Mouse (Mus musculus) embryonic facial prominence, embryonic 10.5 days (tissue): ENCODE data around the gene Erich4. TPM values are rescaled to one million over a fixed set of nuclear protein-coding genes. Genes with fewer than 3 reads are reported as not detected.
A peak's percentile ranks its signal among the peaks of the same experiment; 100 is the strongest.
"Not testable (repeated sequence)": the region's sequence is repeated elsewhere in the genome, so short reads cannot be mapped to it uniquely, and the experiment has no call there.

Experiments used
- DNase-seq: peaks from one replicate; pipeline ENCODE4 v3.0.0-alpha.2; 2017; ENCODE audit warnings: low spot score
- H3K27ac ChIP-seq: fragments of 300-500 bp; sonication (generic); replicated peaks from 2 replicates; pipeline ENCODE4 v1.5.1; 2016; ENCODE audit warnings: mild to moderate bottlenecking
- H3K27me3 ChIP-seq: fragments of 300-500 bp; sonication (generic); replicated peaks from 2 replicates; pipeline ENCODE4 v1.6.1; 2016; ENCODE audit warnings: low read depth, mild to moderate bottlenecking; ENCODE audit not compliant: poor library complexity, severe bottlenecking
- H3K36me3 ChIP-seq: fragments of 300-500 bp; sonication (generic); replicated peaks from 2 replicates; pipeline ENCODE4 v1.6.1; 2016; ENCODE audit warnings: mild to moderate bottlenecking, moderate library complexity
- H3K4me1 ChIP-seq: fragments of 300-500 bp; sonication (generic); 2 replicates; pipeline ENCODE4 v1.6.1; 2016
- H3K4me3 ChIP-seq: fragments of 300-500 bp; sonication (generic); 2 replicates; pipeline ENCODE4 v1.5.1; 2016; ENCODE audit warnings: mild to moderate bottlenecking, moderate library complexity
- H3K9me3 ChIP-seq: fragments of 300-500 bp; sonication (generic); 2 replicates; pipeline ENCODE4 v1.6.1; 2016; ENCODE audit warnings: mild to moderate bottlenecking
- WGBS: fragments of 180-500 bp; shearing (Covaris S2); methylation state at CpG from one replicate; pipeline ENCODE4 v1.1.7; 2016; 5-methylcytosine and 5-hydroxymethylcytosine counted together
- polyA plus RNA-seq: library from polyadenylated mRNA; unstranded; fragments of >200 nt; fragmentation: Nextera tagmentation; extraction: Ambion mirVana; gene quantifications from 2 replicates; pipeline ENCODE4 v1.2.1, GENCODE M21; 2016

Erich4 gene
- polyA plus RNA-seq, 1 experiment from 2014 or later = not detected

DNA sequence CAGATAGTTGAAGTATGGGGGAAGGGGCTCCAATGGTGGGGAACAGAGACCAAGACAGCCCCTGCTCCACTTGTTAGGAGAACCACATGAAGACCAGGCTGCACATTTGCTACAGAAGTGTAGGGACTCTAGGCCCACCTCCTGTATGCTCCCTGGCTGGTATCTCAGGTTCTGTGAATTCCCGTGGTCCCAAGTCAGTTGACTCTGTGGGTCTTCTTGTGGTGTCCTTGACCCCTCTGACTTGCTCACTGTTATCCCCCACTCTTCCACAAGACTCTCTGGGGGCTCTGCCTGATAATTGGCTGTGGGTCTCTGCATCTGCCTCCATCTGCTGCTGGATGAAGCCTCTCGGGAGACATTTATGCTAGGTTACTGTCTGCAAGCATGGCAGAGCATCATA is 24.5 kb downstream of the Erich4 start:
- Histone ChIP-seq H3K36me3 (no peaks in the 10 kb centered on the region), H3K4me1 (no peaks in the 10 kb centered on the region), H3K27ac (no peak overlapping the region), H3K9me3 (no peaks in the 10 kb centered on the region), H3K4me3 (no peak overlapping the region), H3K27me3 (no peaks in the 10 kb centered on the region)
- 91% methylated on average over 2 of the region's 2 CpGs for WGBS
- DNase-seq = no peak

DNA sequence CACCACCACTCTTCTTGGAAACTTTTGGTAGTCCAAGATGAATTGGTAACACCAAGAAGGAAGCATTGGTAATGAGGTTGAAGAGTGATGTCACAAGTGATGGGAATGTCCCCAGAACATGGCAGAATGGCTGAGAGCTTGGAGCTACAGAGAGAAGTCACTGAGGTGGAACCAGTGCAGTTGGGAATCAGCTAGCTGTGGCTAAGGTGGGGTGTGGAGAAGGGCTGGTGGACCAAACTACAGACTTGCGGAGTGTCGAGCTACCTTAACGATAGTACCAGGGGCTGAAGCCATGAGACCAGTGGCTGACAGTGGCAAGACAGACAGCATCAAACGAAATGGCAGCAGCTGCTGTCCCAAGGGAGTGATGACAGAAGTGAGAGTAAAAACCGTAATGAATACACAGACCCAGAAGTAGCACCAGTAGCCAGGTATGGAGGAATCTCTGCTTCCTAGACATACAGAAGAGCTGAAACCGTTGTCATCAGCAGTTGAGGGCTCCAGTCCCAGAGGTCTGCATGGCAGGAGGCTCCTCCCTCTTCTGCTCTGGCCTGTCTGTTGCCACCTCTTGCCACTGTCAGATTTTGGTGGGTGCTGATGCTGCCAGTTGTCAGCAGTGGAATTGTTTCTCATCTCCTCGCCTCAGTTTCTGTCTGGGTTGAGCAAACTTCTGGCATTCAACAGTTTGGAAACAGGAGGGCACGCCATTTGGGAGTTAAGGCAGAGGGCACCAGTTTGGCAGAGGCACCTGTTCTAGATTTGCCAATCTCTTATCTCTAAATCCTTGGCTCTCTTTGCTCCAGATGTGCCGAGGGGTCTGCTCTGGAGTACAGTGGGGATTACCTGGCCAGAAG is 30.1 kb downstream of the Erich4 start:
- Histone ChIP-seq H3K4me1 (no peaks in the 10 kb centered on the region), H3K4me3 (no peak overlapping the region), H3K9me3 (peaks cover 2% of the 10 kb centered on the region; the same call in 1 of the 2 replicates), H3K27ac (no peak overlapping the region), H3K36me3 (no peaks in the 10 kb centered on the region), H3K27me3 (no peaks in the 10 kb centered on the region)
- no peak for DNase-seq
- 82% methylated on average over 9 of the region's 9 CpGs for WGBS

DNA sequence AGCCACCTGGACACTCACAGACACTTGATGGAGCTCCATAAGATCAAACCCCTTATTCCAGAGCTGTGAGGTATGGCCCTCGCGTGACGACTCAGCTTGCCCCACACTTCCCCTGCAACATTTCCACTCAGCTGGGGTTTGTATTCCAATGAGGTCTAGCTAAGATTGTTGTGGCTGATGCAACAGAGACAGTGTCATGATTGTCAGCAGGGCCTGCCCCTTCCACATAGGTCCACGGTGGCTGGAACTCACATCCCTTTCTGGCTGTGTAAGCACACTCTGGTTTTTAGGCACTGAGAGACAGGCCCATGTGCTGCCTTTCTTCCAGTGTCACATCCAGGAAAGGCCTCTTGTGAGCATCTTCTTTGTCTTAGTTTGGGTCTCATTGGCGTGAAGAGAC is 31.0 kb downstream of the Erich4 start:
- Histone ChIP-seq H3K36me3 (no peaks in the 10 kb centered on the region), H3K4me1 (no peaks in the 10 kb centered on the region), H3K27me3 (no peaks in the 10 kb centered on the region), H3K27ac (no peak overlapping the region), H3K9me3 (peaks cover 2% of the 10 kb centered on the region; the same call in 1 of the 2 replicates), H3K4me3 (no peak overlapping the region)
- 94% methylated on average over 5 of the region's 5 CpGs for WGBS
- DNase-seq = no peak

DNA sequence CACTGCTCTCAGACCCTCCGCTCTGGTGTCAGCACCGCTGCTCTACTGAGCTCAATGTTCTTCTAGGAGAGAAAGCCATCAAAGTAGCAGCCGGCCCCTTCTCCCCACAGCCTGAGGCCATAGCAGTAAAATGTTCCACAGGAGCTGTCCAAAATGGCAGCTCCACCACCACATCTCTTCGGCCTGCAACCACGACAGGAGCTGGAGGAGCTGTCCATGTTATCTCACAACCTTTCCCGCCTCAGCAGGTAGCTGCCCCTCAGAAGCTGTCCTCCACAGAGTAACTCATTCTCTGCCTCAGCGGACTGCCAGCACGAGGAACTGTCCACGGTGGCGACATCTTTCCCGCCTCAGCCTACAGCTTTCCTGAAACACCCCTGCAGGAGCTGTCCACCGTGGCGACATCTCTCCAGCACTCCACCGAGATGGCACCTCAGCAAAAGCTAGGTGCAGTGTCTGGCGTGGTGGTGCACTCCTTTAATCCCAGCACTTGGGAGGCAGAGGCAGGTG is 33.3 kb downstream of the Erich4 start:
- Histone ChIP-seq H3K36me3 (no peaks in the 10 kb centered on the region), H3K27me3 (no peaks in the 10 kb centered on the region), H3K9me3 (peaks cover 2% of the 10 kb centered on the region; the same call in 1 of the 2 replicates), H3K27ac (no peak overlapping the region), H3K4me3 (no peak overlapping the region), H3K4me1 (no peaks in the 10 kb centered on the region)
- WGBS = 86% methylated on average over 15 of the region's 15 CpGs
- DNase-seq = no peak

DNA sequence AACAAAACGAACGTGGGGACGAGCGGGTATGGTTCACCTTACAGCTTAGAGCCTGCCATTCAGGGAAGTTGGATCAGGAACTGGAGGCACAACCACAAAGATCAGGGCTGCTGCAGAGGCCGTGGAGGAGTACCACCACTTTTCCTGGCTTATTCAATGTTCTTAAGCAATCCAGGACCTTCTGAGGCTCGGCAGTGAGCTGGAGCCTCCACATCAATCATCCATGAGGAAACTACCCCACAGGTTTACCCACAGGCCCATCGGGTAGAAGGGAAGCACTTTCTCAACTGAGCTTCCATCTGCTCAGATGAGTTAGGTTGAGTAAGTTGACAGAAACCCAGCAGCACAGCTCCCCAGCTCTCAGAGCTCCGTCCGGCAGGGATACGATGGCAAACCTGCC is 36.3 kb downstream of the Erich4 start:
- no peak overlapping the region for H3K27ac ChIP-seq
- H3K36me3 ChIP-seq = no peaks in the 10 kb centered on the region
- DNase-seq = no peak
- WGBS = 88% methylated on average over 10 of the region's 10 CpGs
- peaks cover 2% of the 10 kb centered on the region; the same call in 1 of the 2 replicates for H3K9me3 ChIP-seq
- peaks cover 9% of the 10 kb centered on the region for H3K4me1 ChIP-seq
- H3K27me3 ChIP-seq = peaks cover 7% of the 10 kb centered on the region
- no peak overlapping the region for H3K4me3 ChIP-seq

DNA sequence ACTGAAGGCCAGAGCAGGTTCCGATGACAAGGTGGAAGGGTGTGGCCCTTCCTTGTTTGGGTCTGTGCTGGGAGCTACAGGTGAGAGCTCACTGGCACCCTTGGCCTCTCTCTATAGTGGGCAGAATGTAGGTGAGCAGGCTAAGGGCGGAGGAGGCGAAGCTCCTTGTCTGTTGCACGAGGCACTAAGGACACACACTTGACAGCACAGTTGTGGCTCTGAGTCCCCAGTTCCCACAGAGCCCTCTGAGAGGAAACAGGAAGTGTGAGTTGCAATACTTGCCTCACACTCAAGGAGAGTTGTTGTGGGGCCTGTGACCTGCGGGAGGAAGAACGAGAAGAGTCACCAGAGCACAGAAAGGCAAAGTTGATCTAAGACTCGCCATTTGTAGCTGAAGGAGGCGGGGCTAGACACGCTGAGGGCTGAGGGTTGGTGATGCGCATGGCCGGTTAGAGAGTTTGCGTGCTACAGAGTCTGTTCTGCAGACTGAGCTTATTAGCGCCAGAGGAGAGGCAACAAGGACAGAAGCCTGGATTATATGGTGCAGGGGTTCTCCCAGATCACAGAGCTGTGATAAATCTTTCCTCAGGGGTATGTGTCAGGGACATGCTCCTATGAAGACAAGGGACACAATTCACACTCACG is 38.8 kb downstream of the Erich4 start:
- not testable (repeated sequence) for H3K27me3 ChIP-seq, DNase-seq, H3K9me3 ChIP-seq, H3K4me1 ChIP-seq, H3K27ac ChIP-seq, H3K4me3 ChIP-seq, H3K36me3 ChIP-seq
- WGBS = 73% methylated on average over 14 of the region's 14 CpGs

DNA sequence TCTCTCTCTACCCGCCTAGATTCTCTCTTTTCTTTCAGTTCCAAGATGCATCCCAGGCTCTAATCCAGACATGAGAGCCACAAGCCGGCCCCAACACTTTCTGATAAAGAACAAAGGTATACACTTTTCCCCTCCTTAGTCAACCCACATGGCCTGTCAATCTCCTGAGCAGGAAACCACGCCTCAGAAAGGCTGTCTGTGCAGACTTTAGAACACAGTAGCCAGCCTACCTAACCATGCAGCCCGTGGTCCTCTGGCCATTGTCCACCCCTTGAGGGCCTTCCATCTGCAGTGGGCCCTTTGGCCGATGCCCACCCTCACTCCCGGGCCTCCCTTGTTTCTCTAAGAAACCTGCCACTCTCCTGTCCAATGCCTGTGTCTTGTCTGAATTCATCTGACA is 39.4 kb downstream of the Erich4 start:
- not testable (repeated sequence) for DNase-seq, H3K27ac ChIP-seq, H3K36me3 ChIP-seq, H3K4me1 ChIP-seq, H3K4me3 ChIP-seq, H3K9me3 ChIP-seq, H3K27me3 ChIP-seq
- 35% methylated on average over 6 of the region's 6 CpGs for WGBS

DNA sequence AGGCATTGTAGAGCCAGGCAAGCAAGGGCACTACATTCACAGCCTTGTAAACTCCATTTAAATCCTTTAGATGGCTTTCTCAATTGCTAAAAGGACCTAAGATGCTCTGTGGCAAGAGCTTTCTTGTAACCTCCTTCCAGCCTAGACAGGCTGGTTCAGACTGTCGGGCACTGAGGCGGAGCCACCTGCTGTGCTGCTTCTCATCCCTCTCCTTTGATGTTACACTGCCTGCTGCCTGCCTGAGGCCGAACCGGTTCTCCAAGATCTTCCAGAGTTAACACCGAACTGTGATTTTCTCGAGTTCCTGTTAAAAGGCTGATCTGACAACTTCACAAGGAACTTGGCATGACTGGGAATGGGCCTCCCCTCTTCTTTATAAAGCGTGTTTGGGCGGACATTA is 39.8 kb downstream of the Erich4 start:
- DNase-seq = peak; percentile 38
- Histone ChIP-seq H3K4me1 (peaks cover 9% of the 10 kb centered on the region), H3K9me3 (no peaks in the 10 kb centered on the region), H3K4me3 (no peak overlapping the region), H3K36me3 (no peaks in the 10 kb centered on the region), H3K27ac (peak overlapping the region; percentile 72), H3K27me3 (peaks cover 7% of the 10 kb centered on the region)
- 12% methylated on average over 8 of the region's 8 CpGs for WGBS

DNA sequence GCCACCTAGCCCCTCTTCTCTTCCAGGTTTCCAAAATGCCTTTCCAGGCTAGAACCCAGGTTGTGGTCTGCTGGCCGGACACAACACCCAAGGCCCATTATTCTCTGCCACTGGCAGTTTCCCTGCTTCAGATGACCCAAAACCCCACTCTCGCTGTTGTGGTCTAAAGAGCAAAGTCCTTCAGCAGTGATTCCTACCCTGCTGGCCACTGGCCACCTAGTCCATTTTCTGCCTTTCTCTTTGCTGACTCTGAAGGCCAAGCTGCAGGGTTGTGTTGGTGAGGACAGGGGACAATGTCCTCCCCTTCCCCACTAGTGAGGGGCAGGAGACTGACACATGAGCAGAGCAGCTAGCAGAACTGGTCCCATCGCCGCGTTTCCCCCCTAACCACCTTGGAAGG is 40.6 kb downstream of the Erich4 start:
- H3K27me3 ChIP-seq = peaks cover 7% of the 10 kb centered on the region
- DNase-seq = no peak
- 74% methylated on average over 5 of the region's 5 CpGs for WGBS
- H3K4me3 ChIP-seq = no peak overlapping the region
- peaks cover 9% of the 10 kb centered on the region for H3K4me1 ChIP-seq
- H3K27ac ChIP-seq = peak overlapping the region; percentile 72
- H3K9me3 ChIP-seq = no peaks in the 10 kb centered on the region
- H3K36me3 ChIP-seq = no peaks in the 10 kb centered on the region

DNA sequence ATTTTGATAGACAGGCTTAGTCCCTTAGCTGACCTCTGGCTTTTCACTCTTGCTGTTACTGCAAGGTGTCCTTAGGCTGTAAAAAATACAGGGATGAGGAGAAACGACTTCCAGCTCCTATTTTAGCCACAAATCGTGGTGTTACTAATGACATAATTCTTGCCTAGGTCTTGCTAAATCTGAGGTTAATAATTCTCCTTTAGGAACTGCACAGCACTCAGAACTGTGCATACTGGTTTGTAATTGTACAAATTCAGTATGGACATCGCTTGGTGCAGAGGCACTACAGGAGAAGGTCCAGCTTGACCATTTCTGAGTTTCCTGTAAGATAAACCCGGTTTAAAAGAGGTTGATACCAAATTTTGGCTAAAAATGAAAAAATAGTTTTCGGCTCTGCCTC is 41.9 kb downstream of the Erich4 start:
- not testable (repeated sequence) for H3K4me1 ChIP-seq, H3K9me3 ChIP-seq, H3K27me3 ChIP-seq, H3K4me3 ChIP-seq, H3K36me3 ChIP-seq, DNase-seq, H3K27ac ChIP-seq
- 82% methylated on average over 5 of the region's 5 CpGs for WGBS

DNA sequence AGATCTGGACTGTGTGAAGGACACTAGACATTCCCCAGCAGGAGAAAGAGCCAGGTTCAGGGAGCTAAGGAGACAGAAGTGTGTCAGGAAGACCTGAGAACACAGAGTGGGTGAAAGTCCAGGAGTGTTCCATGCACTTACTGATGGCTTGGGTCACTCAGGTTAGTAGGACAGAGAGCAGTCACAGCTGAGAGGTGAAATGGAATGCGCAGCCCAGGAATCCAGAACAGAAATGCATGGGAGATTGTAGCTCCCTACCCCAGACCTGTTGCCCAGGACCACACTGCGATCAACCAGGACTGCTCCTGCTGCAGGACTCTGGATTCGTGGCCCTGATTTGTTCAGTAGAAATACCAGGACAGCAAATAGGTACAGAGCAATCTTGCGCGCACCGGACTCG is 47.0 kb downstream of the Erich4 start:
- WGBS = 97% methylated on average over 7 of the region's 7 CpGs
- H3K36me3 ChIP-seq = no peaks in the 10 kb centered on the region

More for the DNA sequence above, 47.0 kb downstream of the Erich4 start:
- DNase-seq = no peak
- Histone ChIP-seq H3K27me3 (no peaks in the 10 kb centered on the region), H3K27ac (no peak overlapping the region), H3K4me1 (no peaks in the 10 kb centered on the region), H3K9me3 (peaks cover 10% of the 10 kb centered on the region; the same call in 1 of the 2 replicates), H3K4me3 (no peak overlapping the region)
